Mouse (Mus musculus): ENCODE results near the gene Vps13d.

Gene Vps13d

GRCm38 (mm10) chr4:145034506-145035243 lies 160.1 kb downstream of the Vps13d start:
- DNase-seq (ENCODE audit: low read depth) = no peak

- DNase-seq (ENCODE audit: low read depth) = no peak
These were observed 161.4 kb downstream of the Vps13d start for GRCm38 (mm10) chr4:145033392-145033791.

GRCm38 (mm10) chr4:145032637-145033036 lies 162.2 kb downstream of the Vps13d start:
- DNase-seq (ENCODE audit: low read depth) = no peak

GRCm38 (mm10) chr4:145031510-145031909 lies 163.3 kb downstream of the Vps13d start:
- DNase-seq (ENCODE audit: low read depth) = no peak

- peak; percentile 27 for DNase-seq (ENCODE audit: low read depth)
These were observed 168.4 kb downstream of the Vps13d start for GRCm38 (mm10) chr4:145026449-145026851.

GRCm38 (mm10) chr4:145025409-145025762 lies 169.4 kb downstream of the Vps13d start:
- no peak for DNase-seq (ENCODE audit: low read depth)

GRCm38 (mm10) chr4:145024694-145025408 lies 170.0 kb downstream of the Vps13d start:
- DNase-seq (ENCODE audit: low read depth) = peak; percentile 15

GRCm38 (mm10) chr4:145023911-145024310 lies 170.9 kb downstream of the Vps13d start:
- no peak for DNase-seq (ENCODE audit: low read depth)

- no peak for DNase-seq (ENCODE audit: low read depth)
These were observed 172.0 kb downstream of the Vps13d start for GRCm38 (mm10) chr4:145022815-145023214.

- DNase-seq (ENCODE audit: low read depth) = no peak
These were observed 172.6 kb downstream of the Vps13d start for GRCm38 (mm10) chr4:145022211-145022610.

- no peak for DNase-seq (ENCODE audit: low read depth)
These were observed 174.4 kb downstream of the Vps13d start for GRCm38 (mm10) chr4:145020383-145020782.

GRCm38 (mm10) chr4:145019121-145019714 lies 175.6 kb downstream of the Vps13d start:
- DNase-seq (ENCODE audit: low read depth) = no peak

GRCm38 (mm10) chr4:145017745-145018144 lies 177.1 kb downstream of the Vps13d start:
- peak; percentile 42 for DNase-seq (ENCODE audit: low read depth)

GRCm38 (mm10) chr4:145016669-145017068 lies 178.1 kb downstream of the Vps13d start:
- DNase-seq (ENCODE audit: low read depth) = no peak

- DNase-seq (ENCODE audit: low read depth) = no peak
These were observed 180.2 kb downstream of the Vps13d start for GRCm38 (mm10) chr4:145014632-145014960.

- peak; percentile 71 for DNase-seq (ENCODE audit: low read depth)
These were observed 180.8 kb downstream of the Vps13d start for GRCm38 (mm10) chr4:145013760-145014631.

GRCm38 (mm10) chr4:145013187-145013586 lies 181.6 kb downstream of the Vps13d start:
- peak; percentile 74 for DNase-seq (ENCODE audit: low read depth)

- peak; percentile 27 for DNase-seq (ENCODE audit: low read depth)
These were observed 183.6 kb downstream of the Vps13d start for GRCm38 (mm10) chr4:145011156-145011555.

GRCm38 (mm10) chr4:145009934-145010333 lies 184.9 kb downstream of the Vps13d start:
- DNase-seq (ENCODE audit: low read depth) = no peak

GRCm38 (mm10) chr4:145009437-145009836 lies 185.4 kb downstream of the Vps13d start:
- no peak for DNase-seq (ENCODE audit: low read depth)

- DNase-seq (ENCODE audit: low read depth) = no peak
These were observed 188.8 kb downstream of the Vps13d start for GRCm38 (mm10) chr4:145005943-145006545.

GRCm38 (mm10) chr4:145004176-145004575 lies 190.6 kb downstream of the Vps13d start:
- DNase-seq (ENCODE audit: low read depth) = peak; percentile 51

Measured in NIH3T3 (cell line).